Mouse (Mus musculus) liver, postnatal 0 days (tissue): Measurements from ENCODE around the gene Ttc16.

Source experiments
- CTCF ChIP-seq: sonication (generic); IDR thresholded peaks from 2 replicates; pipeline ENCODE4 v1.5.1; 2016; ENCODE audit warnings: antibody characterized with exemption, low read depth
- EP300 ChIP-seq: IDR thresholded peaks from 2 replicates; pipeline ENCODE4 v1.6.1; 2016; ENCODE audit warnings: antibody characterized with exemption, low read depth, mild to moderate bottlenecking

DNA sequence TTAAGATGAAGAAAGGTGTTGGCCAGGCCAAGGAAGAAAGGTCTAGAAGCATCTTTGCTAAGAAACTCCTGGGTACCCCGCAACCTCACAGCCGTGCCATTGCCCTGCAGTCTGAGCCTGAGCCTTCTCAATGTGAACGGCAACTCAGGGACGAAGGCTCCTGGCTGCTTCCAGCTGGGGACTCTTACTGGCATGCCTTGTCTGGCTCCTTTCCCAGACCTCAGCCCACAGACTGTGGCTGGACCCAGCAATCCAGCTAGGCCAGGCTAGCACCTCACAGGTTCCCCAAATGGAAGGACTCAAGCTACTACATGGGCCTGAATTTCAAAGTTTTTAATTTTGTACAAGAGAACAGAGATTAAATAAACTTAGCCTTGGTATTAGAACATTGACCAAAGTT is 13.6 kb downstream of the Ttc16 start:
- TF ChIP-seq CTCF: no peak
- TF ChIP-seq EP300: no peak
